In the genomic region with DNA sequence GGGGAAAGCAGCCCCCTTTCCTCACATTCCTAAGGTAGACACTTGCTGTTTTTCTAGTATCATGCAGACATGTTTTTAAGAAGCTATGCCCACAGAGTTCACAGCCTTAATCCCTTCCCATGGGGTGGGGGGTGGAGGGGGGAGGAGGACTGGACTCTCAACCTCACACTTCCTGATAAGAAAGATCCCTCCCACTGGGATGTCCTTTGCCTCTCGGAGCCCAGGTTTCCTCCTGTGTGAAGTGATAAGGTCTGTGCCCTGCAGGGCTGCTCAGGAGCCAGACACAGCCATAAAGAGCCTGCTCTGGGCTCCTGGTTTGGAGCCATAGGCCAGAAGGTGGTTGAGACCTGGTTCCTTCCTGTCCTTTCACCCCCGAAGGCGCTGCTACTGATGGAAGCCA, we compare ENCODE assay signal across 25 mouse cellular contexts. TPM values are rescaled to one million over a fixed set of nuclear protein-coding genes. Genes with fewer than 3 reads are reported as not detected.
DNase-seq lines count a peak whose midpoint lies in the region; ATAC-seq and TF ChIP-seq lines count a peak whose summit lies in the region.
"Had no signal": no experiment of that assay in that cellular context is flagged by ENCODE, and none has a peak within 500 bp of the region (broad histone marks: within the 10 kb centered on the region; RNA-seq: fewer than 3 reads in every experiment).

No protein-coding gene starts in this region.

- no peak overlapping the region for H3K4me2 ChIP-seq in midbrain, postnatal 0 days (ENCODE audit: low read depth, low read length, poor library complexity, severe bottlenecking)
- H3K4me2 ChIP-seq in midbrain, embryonic 14.5 days (ENCODE audit: low read length), result no peak overlapping the region
- H3K4me2 ChIP-seq in intestine, embryonic 16.5 days (ENCODE audit: low read depth, low read length), result no peak overlapping the region
- H3K4me2 ChIP-seq: embryonic facial prominence, embryonic 13.5 days; forebrain, embryonic 12.5 days; heart, embryonic 12.5 days; hindbrain, embryonic 15.5 days had no signal

- H3K9me3 ChIP-seq in midbrain, postnatal 0 days (ENCODE audit: low read length), result no peaks in the 10 kb centered on the region
- no peaks in the 10 kb centered on the region for H3K9me3 ChIP-seq in midbrain, embryonic 14.5 days (ENCODE audit: control insufficient read depth, low read length)
- no peaks in the 10 kb centered on the region for H3K9me3 ChIP-seq in intestine, embryonic 16.5 days (ENCODE audit: control insufficient read depth, low read length)
- H3K9me3 ChIP-seq: embryonic facial prominence, embryonic 13.5 days; forebrain, embryonic 12.5 days; heart, embryonic 12.5 days; hindbrain, embryonic 15.5 days had no signal

- H3K4me1 ChIP-seq in midbrain, postnatal 0 days (ENCODE audit: insufficient read depth, low read length), result peaks cover 5% of the 10 kb centered on the region; the same call in 1 of the 2 replicates
- H3K4me1 ChIP-seq in midbrain, embryonic 14.5 days (ENCODE audit: control insufficient read depth, insufficient read depth, low read length), result peaks cover 9% of the 10 kb centered on the region
- H3K4me1 ChIP-seq in intestine, embryonic 16.5 days (ENCODE audit: control insufficient read depth, insufficient read depth, low read length), result peaks cover 5% of the 10 kb centered on the region; the same call in 1 of the 2 replicates

- no peak for TF ChIP-seq CTCF in gastrocnemius, adult 2 months (IDR thresholded peaks at IDR 0.05)
- TF ChIP-seq CTCF in midbrain, postnatal 0 days (IDR thresholded peaks at IDR 0.05), result no peak

- peak; percentile 10 for DNase-seq in gastrocnemius, adult 2 months
- no peak for DNase-seq in gastrocnemius, postnatal 25 days
- DNase-seq in midbrain, postnatal 0 days (ENCODE audit: low spot score), result no peak
- no peak for DNase-seq in midbrain, embryonic 14.5 days
- no peak for DNase-seq in cerebellum, postnatal 10 days
- no peak for DNase-seq in cerebellum, postnatal 14 days
- DNase-seq: adrenal gland, postnatal 14 days; B cell, adult 2 months; cerebellum, adult 18-20 months; cerebellum, adult 9-11 months; gastrocnemius, postnatal 14 days had no signal

- H3K27ac ChIP-seq in gastrocnemius, adult 2 months, result no peak overlapping the region
- no peak overlapping the region for H3K27ac ChIP-seq in midbrain, postnatal 0 days (ENCODE audit: low read depth, low read length)
- no peak overlapping the region for H3K27ac ChIP-seq in midbrain, embryonic 14.5 days (replicated peaks; ENCODE audit: low read depth, low read length)
- no peak overlapping the region for H3K27ac ChIP-seq in intestine, embryonic 16.5 days (ENCODE audit: low read length)
- H3K27ac ChIP-seq: embryonic facial prominence, embryonic 13.5 days; forebrain, embryonic 12.5 days; hindbrain, embryonic 15.5 days had no signal

- no peak for ATAC-seq in midbrain, postnatal 0 days (ENCODE audit: low FRiP score)
- ATAC-seq in midbrain, embryonic 14.5 days (ENCODE audit: low FRiP score, low TSS enrichment), result no peak
- peak; percentile 90 for ATAC-seq in intestine, embryonic 16.5 days
- ATAC-seq: activated CD4-positive, CD25-positive, alpha-beta regulatory T cell, adult 4 months; CD4-positive, CD25-positive, alpha-beta regulatory T cell, adult 4 months; forebrain, embryonic 16.5 days; Patski had no signal

- intact Hi-C loops in gastrocnemius, adult 2 months (cut with DNase I), result no loop called here

- 0 out of 2 replicates have a peak, but pooled peaks cover 3% of the 10 kb centered on the region for H3K36me3 ChIP-seq in midbrain, postnatal 0 days (ENCODE audit: insufficient read depth, low read length)
- peaks cover 16% of the 10 kb centered on the region for H3K36me3 ChIP-seq in midbrain, embryonic 14.5 days (ENCODE audit: control insufficient read depth, insufficient read depth, low read length)
- no peaks in the 10 kb centered on the region for H3K36me3 ChIP-seq in intestine, embryonic 16.5 days (ENCODE audit: control insufficient read depth, insufficient read depth, low read length)
- H3K36me3 ChIP-seq: embryonic facial prominence, embryonic 13.5 days; heart, embryonic 12.5 days; hindbrain, embryonic 15.5 days had no signal

- 0 out of 2 replicates have a peak overlapping the region, but pooled peaks have one; percentile 8 for H3K9ac ChIP-seq in midbrain, postnatal 0 days (replicated peaks; ENCODE audit: low read length, poor library complexity, severe bottlenecking)
- no peak overlapping the region for H3K9ac ChIP-seq in midbrain, embryonic 14.5 days (replicated peaks; ENCODE audit: low read length)
- no peak overlapping the region for H3K9ac ChIP-seq in intestine, embryonic 16.5 days (ENCODE audit: low read depth, low read length)
- H3K9ac ChIP-seq: embryonic facial prominence, embryonic 13.5 days; forebrain, embryonic 12.5 days; heart, embryonic 12.5 days; hindbrain, embryonic 15.5 days had no signal

- WGBS in midbrain, postnatal 0 days, result 60% methylated on average over 3 of the region's 3 CpGs
- 43% methylated on average over 3 of the region's 3 CpGs for WGBS in midbrain, embryonic 14.5 days
- 24% methylated on average over 3 of the region's 3 CpGs for WGBS in intestine, embryonic 16.5 days

- H3K27me3 ChIP-seq in midbrain, postnatal 0 days (ENCODE audit: insufficient read depth, low read length), result no peaks in the 10 kb centered on the region
- peaks cover 11% of the 10 kb centered on the region; the same call in 1 of the 2 replicates for H3K27me3 ChIP-seq in midbrain, embryonic 14.5 days (ENCODE audit: control insufficient read depth, insufficient read depth, low read length)
- H3K27me3 ChIP-seq in intestine, embryonic 16.5 days (replicated peaks; ENCODE audit: control insufficient read depth, insufficient read depth, low read length), result peaks cover 28% of the 10 kb centered on the region

- no peak overlapping the region for H3K4me3 ChIP-seq in gastrocnemius, adult 2 months
- H3K4me3 ChIP-seq in midbrain, postnatal 0 days (ENCODE audit: low read depth, low read length), result no peak overlapping the region
- H3K4me3 ChIP-seq in midbrain, embryonic 14.5 days (replicated peaks; ENCODE audit: low read depth, low read length), result no peak overlapping the region
- no peak overlapping the region for H3K4me3 ChIP-seq in intestine, embryonic 16.5 days (ENCODE audit: low read length)
- H3K4me3 ChIP-seq: embryonic facial prominence, embryonic 13.5 days; forebrain, embryonic 12.5 days; heart, embryonic 12.5 days; hindbrain, embryonic 15.5 days had no signal

RNA-seq across cellular contexts. Expression of gene Wnt3, which starts 40.9 kb away (rescaled TPM):
- total RNA-seq in gastrocnemius, adult 2 months (2021), result under 1 TPM in 1 of 2 experiments, not detected in 1; 0.08 TPM
- total RNA-seq in gastrocnemius, postnatal 25 days (2021), result not detected
- 12.5 and 13.2 TPM in 2 replicates for total RNA-seq in midbrain, postnatal 0 days (2014; rRNA removed)
- polyA plus RNA-seq in midbrain, postnatal 0 days (2015; fragmentation: Nextera tagmentation; extraction: Ambion mirVana), result 11.6 and 11.7 TPM in 2 replicates
- 14.5 and 15.0 TPM in 2 replicates for polyA plus RNA-seq in midbrain, embryonic 14.5 days (2014; fragmentation: Nextera tagmentation; extraction: Ambion mirVana)
- 0.39 and 0.51 TPM in 2 replicates for polyA plus RNA-seq in intestine, embryonic 16.5 days (2015; fragmentation: Nextera tagmentation; extraction: Ambion mirVana)
- total RNA-seq: granulocyte monocyte progenitor cell, adult 5-6 weeks; heart, adult 8-10 months; heart, postnatal 25 days had no signal
- polyA plus RNA-seq: G1E; heart, embryonic 16.5 days; Patski had no signal

Comparison
In these comparisons a context has a peak if more than half of its experiments do, and no peak if none do; other contexts are left out.
1. RNA of gene Wnt3, which starts 40.9 kb away (total RNA-seq): 12.5 to 13.2 TPM in midbrain, postnatal 0 days; 0.08 TPM in gastrocnemius, adult 2 months and not detected in gastrocnemius, postnatal 25 days; every median in the first group is over 10 times any median in the second.